Mouse (Mus musculus) right cerebral cortex, postnatal 36 days (tissue): Measurements from ENCODE around the gene Lrsam1.

ENCODE experiments used
- DNase-seq, 2 experiments: peaks; one replicate each; pipeline ENCODE4 v3.0.0; 2022; ENCODE audit warnings: low spot score in 2 of 2, mixed read lengths in 1 of 2

Lrsam1 gene

GRCm38 (mm10) chr2:32926330-32927075, 34.9 kb downstream of the Lrsam1 start:
- no peak for DNase-seq

GRCm38 (mm10) chr2:32924306-32924844, 37.0 kb downstream of the Lrsam1 start:
- no peak for DNase-seq

- no peak for DNase-seq
Measured at GRCm38 (mm10) chr2:32923551-32924250, 37.7 kb downstream of the Lrsam1 start.

- DNase-seq = no peak
Measured at GRCm38 (mm10) chr2:32922564-32922963, 38.9 kb downstream of the Lrsam1 start.

GRCm38 (mm10) chr2:32921801-32922380, 39.5 kb downstream of the Lrsam1 start:
- no peak for DNase-seq

GRCm38 (mm10) chr2:32921235-32921634, 40.2 kb downstream of the Lrsam1 start:
- DNase-seq = no peak

GRCm38 (mm10) chr2:32918391-32918790, 43.0 kb downstream of the Lrsam1 start:
- DNase-seq = no peak

- peak; percentile 79 to 86 for DNase-seq
Measured at GRCm38 (mm10) chr2:32917526-32917925, 43.9 kb downstream of the Lrsam1 start.

GRCm38 (mm10) chr2:32914896-32915295, 46.5 kb downstream of the Lrsam1 start:
- no peak for DNase-seq

- DNase-seq = no peak
Measured at GRCm38 (mm10) chr2:32914362-32914761, 47.1 kb downstream of the Lrsam1 start.

GRCm38 (mm10) chr2:32912210-32912804, 49.1 kb downstream of the Lrsam1 start:
- DNase-seq = peak; percentile 61 to 68

GRCm38 (mm10) chr2:32911639-32912182, 49.7 kb downstream of the Lrsam1 start:
- DNase-seq = no peak

GRCm38 (mm10) chr2:32908796-32909195, 52.6 kb downstream of the Lrsam1 start:
- DNase-seq = no peak

- no peak for DNase-seq
Measured at GRCm38 (mm10) chr2:32908272-32908671, 53.1 kb downstream of the Lrsam1 start.

GRCm38 (mm10) chr2:32907442-32907841, 54.0 kb downstream of the Lrsam1 start:
- DNase-seq = no peak

- no peak for DNase-seq
Measured at GRCm38 (mm10) chr2:32905297-32905696, 56.1 kb downstream of the Lrsam1 start.

- DNase-seq = no peak
Measured at GRCm38 (mm10) chr2:32904637-32905036, 56.8 kb downstream of the Lrsam1 start.

GRCm38 (mm10) chr2:32903470-32903869, 57.9 kb downstream of the Lrsam1 start:
- DNase-seq = no peak

GRCm38 (mm10) chr2:32902126-32902525, 59.3 kb downstream of the Lrsam1 start:
- DNase-seq = no peak

- no peak for DNase-seq
Measured at GRCm38 (mm10) chr2:32898983-32899382, 62.4 kb downstream of the Lrsam1 start.

GRCm38 (mm10) chr2:32896507-32897147, 64.8 kb downstream of the Lrsam1 start:
- DNase-seq = no peak
